Mouse (Mus musculus) midbrain, embryonic 14.5 days (tissue): Measurements from ENCODE around the gene Trim46. TPM values are rescaled to one million over a fixed set of nuclear protein-coding genes. Genes with fewer than 3 reads are reported as not detected.
A peak's percentile ranks its signal among the peaks of the same experiment; 100 is the strongest.
"Not testable (repeated sequence)": the region's sequence is repeated elsewhere in the genome, so short reads cannot be mapped to it uniquely, and the experiment has no call there.

Source experiments
- ATAC-seq: fragments of 200-750 bp; cut with Nextera tagmentation; 2 replicates; pipeline ENCODE4 v1.8.0; 2017; ENCODE audit warnings: moderate number of reproducible peaks, moderate library complexity; ENCODE audit not compliant: low FRiP score, low TSS enrichment
- DNase-seq: peaks from one replicate; pipeline ENCODE4 v3.0.0-alpha.2; 2015
- H3K27ac ChIP-seq: fragments of 300-500 bp; sonication (generic); replicated peaks from 2 replicates; pipeline ENCODE4 v1.5.1; 2014; ENCODE audit warnings: mild to moderate bottlenecking, low read depth, low read length, moderate library complexity
- H3K27me3 ChIP-seq: fragments of 300-500 bp; sonication (generic); 2 replicates; pipeline ENCODE4 v1.6.1; 2014; ENCODE audit warnings: low read length, control low read depth, mixed read lengths; ENCODE audit not compliant: control insufficient read depth, insufficient read depth
- H3K36me3 ChIP-seq: fragments of 300-500 bp; sonication (generic); 2 replicates; pipeline ENCODE4 v1.6.1; 2014; ENCODE audit warnings: low read length, control low read depth; ENCODE audit not compliant: control insufficient read depth, insufficient read depth
- H3K4me1 ChIP-seq: fragments of 300-500 bp; sonication (generic); 2 replicates; pipeline ENCODE4 v1.6.1; 2014; ENCODE audit warnings: mild to moderate bottlenecking, antibody characterized with exemption, low read length, control low read depth; ENCODE audit not compliant: control insufficient read depth, insufficient read depth
- H3K4me2 ChIP-seq: fragments of 300-500 bp; sonication (generic); 2 replicates; pipeline ENCODE4 v1.6.1; 2014; ENCODE audit warnings: mild to moderate bottlenecking, low read length, moderate library complexity
- H3K4me3 ChIP-seq: fragments of 300-500 bp; sonication (generic); replicated peaks from 2 replicates; pipeline ENCODE4 v1.5.1; 2014; ENCODE audit warnings: low read depth, low read length
- H3K9ac ChIP-seq: fragments of 300-500 bp; sonication (generic); replicated peaks from 2 replicates; pipeline ENCODE4 v1.6.1; 2014; ENCODE audit warnings: mild to moderate bottlenecking, low read length, moderate library complexity
- H3K9me3 ChIP-seq: fragments of 300-500 bp; sonication (generic); 2 replicates; pipeline ENCODE4 v1.6.1; 2016; ENCODE audit warnings: low read length, control low read depth, mixed read lengths; ENCODE audit not compliant: control insufficient read depth
- WGBS: fragments of 180-500 bp; shearing (Covaris S2); extraction: QIAGEN DNeasy Blood & Tissue Kit; methylation state at CpG from one replicate; pipeline ENCODE4 v1.1.7; 2014; 5-methylcytosine and 5-hydroxymethylcytosine counted together
- polyA plus RNA-seq: library from polyadenylated mRNA; unstranded; fragments of >200 nt; fragmentation: Nextera tagmentation; extraction: Ambion mirVana; gene quantifications from 2 replicates; pipeline ENCODE4 v1.2.1, GENCODE M21; 2014

Gene Trim46
- polyA plus RNA-seq, 1 experiment from 2014 or later, result 63.4 TPM

DNA sequence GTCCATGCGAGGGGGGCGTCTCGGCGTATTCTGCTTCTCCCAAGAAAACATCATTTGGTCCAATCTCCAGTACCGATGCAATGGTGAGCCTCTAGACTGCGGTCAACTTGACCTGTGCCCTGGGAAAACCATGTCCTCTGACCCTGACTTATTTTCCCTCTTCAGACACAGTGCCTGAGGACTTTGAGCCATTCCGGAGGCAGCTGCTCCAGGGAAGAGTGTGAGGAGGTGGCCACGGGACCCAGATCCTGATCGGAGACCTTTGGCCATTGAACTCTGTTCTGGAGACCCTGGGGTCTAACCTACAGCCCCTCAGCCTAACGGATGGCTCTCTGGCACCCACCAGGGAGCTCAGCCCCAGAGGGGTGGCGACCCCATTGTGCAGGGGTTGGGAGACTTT is 19.7 kb downstream of the Trim46 start:
- H3K4me2 ChIP-seq, result peak overlapping the region; percentile 66
- no peaks in the 10 kb centered on the region for H3K9me3 ChIP-seq
- peak overlapping the region; percentile 69 for H3K9ac ChIP-seq
- peak overlapping the region; percentile 93 for H3K27ac ChIP-seq
- 4% methylated on average over 11 of the region's 11 CpGs for WGBS
- no peaks in the 10 kb centered on the region for H3K27me3 ChIP-seq
- peak overlapping the region; percentile 47 for H3K4me3 ChIP-seq
- DNase-seq (no peak), ATAC-seq (no peak)
- peaks cover 11% of the 10 kb centered on the region for H3K36me3 ChIP-seq
- peaks cover 44% of the 10 kb centered on the region for H3K4me1 ChIP-seq

DNA sequence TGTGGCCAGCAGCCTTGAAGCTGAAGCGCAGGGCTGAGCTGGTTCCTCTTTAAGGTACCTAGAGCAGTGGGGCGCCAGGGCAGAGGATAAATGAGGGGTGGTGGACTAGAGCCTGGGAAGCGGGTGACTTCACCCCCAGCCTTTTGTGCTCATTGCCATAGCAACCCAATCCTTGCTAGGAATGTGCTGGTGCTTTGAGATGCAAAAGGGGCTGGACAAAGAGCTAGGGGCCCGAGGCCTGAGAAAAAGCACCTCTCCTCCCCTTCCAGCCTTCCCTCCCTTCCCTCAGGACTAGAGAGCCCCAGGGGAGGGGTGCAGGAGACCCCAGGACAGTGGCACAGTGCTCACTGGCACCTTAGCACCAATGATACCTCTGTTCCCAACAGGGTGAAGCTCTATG is 20.2 kb downstream of the Trim46 start:
- Histone ChIP-seq H3K4me2 (peak overlapping the region; percentile 66), H3K4me1 (peaks cover 44% of the 10 kb centered on the region), H3K9ac (peak overlapping the region; percentile 69), H3K9me3 (no peaks in the 10 kb centered on the region), H3K27ac (peak overlapping the region; percentile 93), H3K4me3 (peak overlapping the region; percentile 47), H3K36me3 (peaks cover 15% of the 10 kb centered on the region), H3K27me3 (no peaks in the 10 kb centered on the region)
- 3% methylated on average over 4 of the region's 4 CpGs for WGBS
- peak; percentile 75 for ATAC-seq
- peak; percentile 87 for DNase-seq

DNA sequence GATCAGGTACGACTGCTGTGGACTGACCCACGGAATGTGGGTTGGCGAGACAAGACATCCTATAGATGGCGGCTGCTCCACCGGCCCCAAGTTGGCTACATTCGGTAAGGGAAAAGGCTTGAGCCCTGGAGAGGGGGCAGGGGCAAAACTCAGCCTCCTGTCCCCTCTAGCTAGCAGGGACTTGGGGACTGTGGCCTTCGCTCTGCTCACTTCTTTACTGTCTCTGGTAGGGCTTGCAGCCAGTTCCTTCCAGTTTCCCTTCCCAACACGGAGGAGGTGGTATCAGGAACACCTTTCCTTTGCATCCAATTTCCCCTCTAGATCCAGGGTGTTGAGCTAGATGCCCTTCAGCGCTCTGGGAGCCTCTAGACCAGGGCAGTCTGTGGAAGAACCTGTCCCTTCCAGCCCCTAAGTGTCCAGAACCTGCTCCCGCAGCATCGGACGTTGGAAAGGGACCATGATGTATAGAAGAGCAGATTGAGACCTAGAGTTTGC is 20.7 kb downstream of the Trim46 start:
- ATAC-seq (no peak), DNase-seq (peak; percentile 17)
- Histone ChIP-seq H3K4me2 (peak overlapping the region; percentile 66), H3K27me3 (no peaks in the 10 kb centered on the region), H3K9ac (peak overlapping the region; percentile 69), H3K4me1 (peaks cover 44% of the 10 kb centered on the region), H3K27ac (peak overlapping the region; percentile 93), H3K4me3 (peak overlapping the region; percentile 47), H3K36me3 (peaks cover 15% of the 10 kb centered on the region), H3K9me3 (no peaks in the 10 kb centered on the region)
- 6% methylated on average over 12 of the region's 12 CpGs for WGBS

DNA sequence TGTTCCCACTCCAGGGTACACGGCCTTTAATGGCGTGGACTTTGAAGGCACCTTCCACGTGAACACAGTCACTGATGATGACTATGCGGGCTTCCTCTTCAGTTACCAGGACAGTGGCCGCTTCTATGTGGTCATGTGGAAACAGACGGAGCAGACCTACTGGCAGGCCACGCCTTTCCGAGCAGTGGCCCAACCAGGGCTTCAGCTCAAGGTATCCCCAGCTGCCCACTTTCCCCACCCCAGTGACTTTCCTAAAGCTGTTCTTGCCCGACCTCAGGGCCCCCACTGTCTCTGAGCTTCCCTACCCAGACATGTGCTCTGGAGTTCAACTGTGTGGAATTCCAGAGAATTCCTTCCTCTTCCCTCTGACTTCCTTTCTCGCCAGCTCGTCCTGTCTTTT is 21.3 kb downstream of the Trim46 start:
- 17% methylated on average over 11 of the region's 11 CpGs for WGBS
- Histone ChIP-seq H3K27me3 (no peaks in the 10 kb centered on the region), H3K36me3 (peaks cover 15% of the 10 kb centered on the region), H3K27ac (peak overlapping the region; percentile 93), H3K9me3 (no peaks in the 10 kb centered on the region), H3K4me1 (peaks cover 44% of the 10 kb centered on the region), H3K9ac (peak overlapping the region; percentile 69), H3K4me2 (peak overlapping the region; percentile 66), H3K4me3 (peak overlapping the region; percentile 47)
- DNase-seq (peak; percentile 46), ATAC-seq (no peak)

DNA sequence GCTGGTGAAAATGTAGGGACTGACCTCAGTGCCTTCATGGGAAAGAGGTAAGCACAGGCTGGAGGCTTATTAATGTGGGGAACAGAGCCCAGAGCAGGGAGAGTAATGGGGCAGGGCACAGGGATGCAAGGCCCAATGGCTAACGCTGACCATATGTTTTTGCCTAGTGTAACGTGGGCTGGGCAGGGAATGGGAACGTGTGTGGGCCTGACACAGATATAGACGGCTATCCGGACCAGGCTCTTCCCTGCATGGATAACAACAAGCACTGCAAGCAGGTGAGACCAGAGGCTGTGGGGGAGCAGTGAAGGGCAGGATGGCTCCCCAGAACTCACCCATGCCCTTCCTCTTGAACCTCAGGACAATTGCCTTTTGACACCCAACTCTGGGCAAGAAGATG is 24.9 kb downstream of the Trim46 start:
- H3K27me3 ChIP-seq, result no peaks in the 10 kb centered on the region
- H3K27ac ChIP-seq, result no peak overlapping the region
- no peak overlapping the region for H3K4me3 ChIP-seq
- ATAC-seq, result no peak
- H3K4me1 ChIP-seq, result peaks cover 28% of the 10 kb centered on the region
- no peak overlapping the region for H3K9ac ChIP-seq
- DNase-seq, result no peak
- H3K4me2 ChIP-seq, result no peak overlapping the region
- no peaks in the 10 kb centered on the region for H3K9me3 ChIP-seq
- H3K36me3 ChIP-seq, result peaks cover 20% of the 10 kb centered on the region
- WGBS, result 62% methylated on average over 5 of the region's 5 CpGs

DNA sequence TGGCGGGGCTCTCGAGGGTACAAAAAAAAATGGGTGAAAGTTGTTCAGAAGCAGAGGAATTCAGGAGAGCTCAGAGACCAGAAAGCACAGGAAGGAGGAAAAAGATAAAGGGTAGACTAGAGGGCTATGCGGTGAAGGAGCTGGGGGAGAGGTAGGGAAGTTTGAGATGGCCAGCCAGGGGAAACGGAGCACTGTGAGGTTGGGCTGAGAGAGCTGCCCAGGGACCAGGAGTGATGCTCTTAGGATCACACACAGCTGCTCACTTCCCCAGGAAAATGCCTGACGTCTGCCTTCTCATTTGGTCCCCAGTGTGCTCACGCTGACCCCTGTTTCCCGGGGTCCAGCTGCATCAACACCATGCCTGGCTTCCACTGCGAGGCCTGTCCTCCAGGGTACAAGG is 26.6 kb downstream of the Trim46 start:
- Histone ChIP-seq H3K9ac (no peak overlapping the region), H3K36me3 (peaks cover 20% of the 10 kb centered on the region), H3K4me1 (peaks cover 28% of the 10 kb centered on the region), H3K27me3 (no peaks in the 10 kb centered on the region), H3K27ac (no peak overlapping the region), H3K4me3 (no peak overlapping the region), H3K9me3 (no peaks in the 10 kb centered on the region), H3K4me2 (no peak overlapping the region)
- WGBS, result 51% methylated on average over 8 of the region's 8 CpGs
- ATAC-seq (no peak), DNase-seq (no peak)

DNA sequence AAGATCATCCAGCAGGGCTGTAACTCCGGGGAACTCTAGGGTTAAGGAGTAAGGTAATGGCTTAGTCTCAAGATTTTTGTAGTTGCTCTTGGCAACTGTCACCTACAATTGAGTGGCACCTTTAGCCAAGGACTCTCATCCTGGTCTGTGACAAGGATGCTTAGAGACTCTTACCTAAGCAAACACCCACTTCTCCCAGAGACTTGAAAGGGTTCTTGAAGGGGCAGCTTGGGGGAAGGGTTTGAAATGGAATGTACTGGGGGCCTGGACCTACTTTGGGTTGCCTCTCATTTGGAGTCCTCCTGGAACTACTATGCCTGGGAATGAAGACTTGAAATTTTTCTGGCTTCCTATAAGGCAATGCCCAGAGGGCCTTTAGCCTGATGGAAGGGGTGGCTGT is 27.8 kb downstream of the Trim46 start:
- 67% methylated on average over 1 of the region's 1 CpGs for WGBS
- H3K9ac ChIP-seq, result no peak overlapping the region

DNA sequence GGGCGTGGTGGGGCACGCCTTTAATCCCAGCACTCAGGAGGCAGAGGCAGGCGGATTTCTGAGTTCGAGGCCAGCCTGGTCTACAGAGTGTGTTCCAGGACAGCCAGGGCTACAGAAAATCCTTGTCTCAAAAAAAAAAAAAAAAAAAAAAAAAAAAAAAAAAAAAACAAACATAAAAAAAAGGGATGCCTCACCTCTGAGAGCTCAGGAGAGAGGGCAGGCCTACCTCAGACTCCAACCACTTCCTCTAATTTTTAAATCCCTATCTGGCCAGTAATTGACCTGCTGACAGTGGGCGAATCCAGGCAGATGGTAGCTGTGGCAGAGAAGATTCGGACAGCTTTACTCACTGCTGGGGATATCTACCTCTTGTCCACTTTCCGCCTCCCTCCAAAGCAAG is 29.7 kb downstream of the Trim46 start:
- not testable (repeated sequence) for H3K9me3 ChIP-seq, ATAC-seq, H3K27me3 ChIP-seq, H3K36me3 ChIP-seq, H3K27ac ChIP-seq, H3K9ac ChIP-seq, H3K4me3 ChIP-seq, DNase-seq
- WGBS, result 74% methylated on average over 7 of the region's 7 CpGs
- peak overlapping the region; percentile 83; the same call in 1 of the 2 replicates for H3K4me2 ChIP-seq
- peaks cover 30% of the 10 kb centered on the region for H3K4me1 ChIP-seq

More for the DNA sequence above, 27.8 kb downstream of the Trim46 start:
- no peaks in the 10 kb centered on the region for H3K27me3 ChIP-seq
- H3K36me3 ChIP-seq, result peaks cover 13% of the 10 kb centered on the region
- DNase-seq (no peak), ATAC-seq (no peak)
- H3K4me2 ChIP-seq, result no peak overlapping the region
- H3K27ac ChIP-seq, result 0 out of 2 replicates have a peak overlapping the region, but pooled peaks have one; percentile 13
- peaks cover 21% of the 10 kb centered on the region for H3K4me1 ChIP-seq
- no peaks in the 10 kb centered on the region for H3K9me3 ChIP-seq
- H3K4me3 ChIP-seq, result no peak overlapping the region

DNA sequence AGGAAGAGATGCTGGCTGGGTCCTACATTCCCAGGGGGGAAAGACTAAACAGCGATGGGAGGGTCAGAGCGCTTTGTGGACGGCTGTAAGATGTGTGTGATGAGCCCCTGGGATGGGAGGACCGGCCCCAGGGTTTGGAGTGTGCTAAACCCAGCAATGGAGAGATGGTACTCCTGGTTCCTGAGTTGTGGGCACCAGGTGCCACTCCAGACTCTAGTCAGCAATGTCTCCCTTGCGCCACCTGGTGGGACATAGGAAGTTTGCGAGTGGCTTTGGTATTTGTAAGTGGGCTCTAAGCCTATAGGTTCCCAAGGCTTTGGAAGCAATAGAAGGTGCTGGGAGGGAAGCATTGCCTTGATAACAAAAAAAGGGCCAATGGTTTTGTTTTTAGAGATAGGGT is 30.3 kb downstream of the Trim46 start:
- H3K9me3 ChIP-seq, result no peaks in the 10 kb centered on the region
- H3K9ac ChIP-seq, result peak overlapping the region; percentile 73

More for the DNA sequence above, 30.3 kb downstream of the Trim46 start:
- Histone ChIP-seq H3K36me3 (peaks cover 5% of the 10 kb centered on the region; the same call in 1 of the 2 replicates), H3K27me3 (no peaks in the 10 kb centered on the region), H3K4me1 (peaks cover 30% of the 10 kb centered on the region), H3K4me3 (peak overlapping the region; percentile 70), H3K27ac (peak overlapping the region; percentile 98), H3K4me2 (peak overlapping the region; percentile 83)
- DNase-seq (peak; percentile 96), ATAC-seq (peak; percentile 32)
- WGBS, result 1% methylated on average over 6 of the region's 6 CpGs
